Mouse (Mus musculus): Measurements from ENCODE around the gene Nckap1.
"Not testable (repeated sequence)": the region's sequence is repeated elsewhere in the genome, so short reads cannot be mapped to it uniquely, and the experiment has no call there.

Gene Nckap1

GRCm38 (mm10) chr2:80560773-80561172, 20.4 kb downstream of the Nckap1 start:
- no peak for DNase-seq (ENCODE audit: extremely low spot score)

GRCm38 (mm10) chr2:80559655-80560054, 21.5 kb downstream of the Nckap1 start:
- no peak for DNase-seq (ENCODE audit: extremely low spot score)

GRCm38 (mm10) chr2:80554442-80554841, 26.7 kb downstream of the Nckap1 start:
- DNase-seq (ENCODE audit: extremely low spot score), result no peak

GRCm38 (mm10) chr2:80549704-80550103, 31.5 kb downstream of the Nckap1 start:
- no peak for DNase-seq (ENCODE audit: extremely low spot score)

GRCm38 (mm10) chr2:80547901-80548300, 33.3 kb downstream of the Nckap1 start:
- DNase-seq (ENCODE audit: extremely low spot score), result no peak

- no peak for DNase-seq (ENCODE audit: extremely low spot score)
Measured at GRCm38 (mm10) chr2:80542801-80543200, 38.4 kb downstream of the Nckap1 start.

- DNase-seq (ENCODE audit: extremely low spot score), result no peak
Measured at GRCm38 (mm10) chr2:80537156-80537555, 44.0 kb downstream of the Nckap1 start.

- no peak for DNase-seq (ENCODE audit: extremely low spot score)
Measured at GRCm38 (mm10) chr2:80536608-80537007, 44.6 kb downstream of the Nckap1 start.

- DNase-seq (ENCODE audit: extremely low spot score), result no peak
Measured at GRCm38 (mm10) chr2:80524275-80524674, 56.9 kb downstream of the Nckap1 start.

- no peak for DNase-seq (ENCODE audit: extremely low spot score)
Measured at GRCm38 (mm10) chr2:80506051-80506802, 75.0 kb downstream of the Nckap1 start.

GRCm38 (mm10) chr2:80502132-80502531, 79.0 kb downstream of the Nckap1 start:
- no peak for DNase-seq (ENCODE audit: extremely low spot score)

GRCm38 (mm10) chr2:80495304-80495703, 85.9 kb downstream of the Nckap1 start:
- DNase-seq (ENCODE audit: extremely low spot score), result not testable (repeated sequence)

- DNase-seq (ENCODE audit: extremely low spot score), result no peak
Measured at GRCm38 (mm10) chr2:80486851-80487250, 94.3 kb downstream of the Nckap1 start.

- no peak for DNase-seq (ENCODE audit: extremely low spot score)
Measured at GRCm38 (mm10) chr2:80484951-80485350, 96.2 kb downstream of the Nckap1 start.

- DNase-seq (ENCODE audit: extremely low spot score), result no peak
Measured at GRCm38 (mm10) chr2:80475831-80476230, 105.3 kb downstream of the Nckap1 start.

GRCm38 (mm10) chr2:80474247-80474796, 106.9 kb downstream of the Nckap1 start:
- no peak for DNase-seq (ENCODE audit: extremely low spot score)

- no peak for DNase-seq (ENCODE audit: extremely low spot score)
Measured at GRCm38 (mm10) chr2:80465991-80466821, 115.0 kb downstream of the Nckap1 start.

- no peak for DNase-seq (ENCODE audit: extremely low spot score)
Measured at GRCm38 (mm10) chr2:80461827-80462226, 119.4 kb downstream of the Nckap1 start.

Data from embryo, embryonic 9.5 days (tissue).